Mouse (Mus musculus) granulocyte monocyte progenitor cell, adult 5-6 weeks (primary cell): ENCODE results near the gene Polr3a. TPM values are rescaled to one million over a fixed set of nuclear protein-coding genes. Genes with fewer than 3 reads are reported as not detected.
A peak's percentile ranks its signal among the peaks of the same experiment; 100 is the strongest.
"Not testable (repeated sequence)": the region's sequence is repeated elsewhere in the genome, so short reads cannot be mapped to it uniquely, and the experiment has no call there.

Source experiments
- ATAC-seq: replicated peaks from 2 replicates; pipeline ENCODE4 v1.8.0; 2016; ENCODE audit warnings: mild to moderate bottlenecking, moderate TSS enrichment, inconsistent platforms; ENCODE audit not compliant: poor library complexity, severe bottlenecking
- total RNA-seq, 2 experiments: library from RNA; stranded (forward) in 1 of 2; stranded (reverse) in 1 of 2; fragments of 200-712, 200-1000 nt in 1 of 2; fragments of >200 nt in 1 of 2; fragmentation: Nextera tagmentation in 1 of 2; gene quantifications; 2 replicates each; pipeline ENCODE4 v1.2.3; 2014 to 2017

Polr3a gene
- total RNA-seq, 2 experiments from 2014 or later: 14.3 to 18.9 TPM

GRCm38 (mm10) chr14:24496507-24496906 lies 9.6 kb upstream of the Polr3a start:
- ATAC-seq: no peak

GRCm38 (mm10) chr14:24493256-24493655 lies 6.4 kb upstream of the Polr3a start:
- no peak for ATAC-seq

- 0 out of 2 replicates have a peak, but pooled peaks have one; percentile 11 for ATAC-seq
Observed at GRCm38 (mm10) chr14:24491266-24491981, 4.6 kb upstream of the Polr3a start.

GRCm38 (mm10) chr14:24490468-24491265 lies 3.8 kb upstream of the Polr3a start:
- ATAC-seq: peak; percentile 88

GRCm38 (mm10) chr14:24489772-24490171 lies 2.9 kb upstream of the Polr3a start:
- not testable (repeated sequence) for ATAC-seq

GRCm38 (mm10) chr14:24486241-24486767 lies 554 bp downstream of the Polr3a start:
- peak; percentile 5; the same call in 1 of the 2 replicates for ATAC-seq

GRCm38 (mm10) chr14:24468806-24469205 lies 18.1 kb downstream of the Polr3a start:
- no peak for ATAC-seq

- ATAC-seq: no peak
Observed at GRCm38 (mm10) chr14:24458191-24458590, 28.7 kb downstream of the Polr3a start.

- ATAC-seq: not testable (repeated sequence)
Observed at GRCm38 (mm10) chr14:24443529-24443928, 43.3 kb downstream of the Polr3a start.

Other genes with a start within 250 kb of the Polr3a start
- not detected in 2 replicates for gene Dlg5, start 241.1 kb downstream of the Polr3a start, total RNA-seq (2014; fragmentation: Nextera tagmentation)
- not detected in 2 replicates for gene Dlg5, start 241.1 kb downstream of the Polr3a start, total RNA-seq (2017)
- gene E330034G19Rik, start 193.8 kb downstream of the Polr3a start, total RNA-seq (2014; fragmentation: Nextera tagmentation): not detected in 2 replicates
- not detected in 2 replicates for gene E330034G19Rik, start 193.8 kb downstream of the Polr3a start, total RNA-seq (2017)
- gene Rps24, start 67 bp upstream of the Polr3a start, total RNA-seq (2014; fragmentation: Nextera tagmentation): 4,650 and 5,450 TPM in 2 replicates
- 5,024 and 5,294 TPM in 2 replicates for gene Rps24, start 67 bp upstream of the Polr3a start, total RNA-seq (2017)